Mouse (Mus musculus) forebrain, embryonic 13.5 days (tissue): Measurements from ENCODE around the gene Topaz1. TPM values are rescaled to one million over a fixed set of nuclear protein-coding genes. Genes with fewer than 3 reads are reported as not detected.
"Not testable (repeated sequence)": the region's sequence is repeated elsewhere in the genome, so short reads cannot be mapped to it uniquely, and the experiment has no call there.

Source experiments
- ATAC-seq: fragments of 200-750 bp; cut with Nextera tagmentation; 2 replicates; pipeline ENCODE4 v1.8.0; 2017
- H3K27ac ChIP-seq: fragments of 300-500 bp; sonication (generic); 2 replicates; pipeline ENCODE4 v1.5.1; 2015; ENCODE audit warnings: inconsistent platforms, mild to moderate bottlenecking, moderate library complexity
- H3K27me3 ChIP-seq: fragments of 300-500 bp; sonication (generic); 2 replicates; pipeline ENCODE4 v1.6.1; 2015; ENCODE audit warnings: mild to moderate bottlenecking, inconsistent platforms
- H3K36me3 ChIP-seq: fragments of 300-500 bp; sonication (generic); 2 replicates; pipeline ENCODE4 v1.6.1; 2015; ENCODE audit warnings: mild to moderate bottlenecking, inconsistent platforms; ENCODE audit not compliant: poor library complexity, severe bottlenecking
- H3K4me1 ChIP-seq: fragments of 300-500 bp; sonication (generic); 2 replicates; pipeline ENCODE4 v1.6.1; 2015; ENCODE audit warnings: inconsistent platforms
- H3K4me2 ChIP-seq: fragments of 300-500 bp; sonication (generic); 2 replicates; pipeline ENCODE4 v1.6.1; 2015; ENCODE audit warnings: inconsistent platforms, mild to moderate bottlenecking, moderate library complexity
- H3K4me3 ChIP-seq: fragments of 300-500 bp; sonication (generic); 2 replicates; pipeline ENCODE4 v1.5.1; 2015; ENCODE audit warnings: mild to moderate bottlenecking, inconsistent platforms
- H3K9ac ChIP-seq: fragments of 300-500 bp; sonication (generic); 2 replicates; pipeline ENCODE4 v1.6.1; 2015; ENCODE audit warnings: mild to moderate bottlenecking, inconsistent platforms
- H3K9me3 ChIP-seq: fragments of 300-500 bp; sonication (generic); replicated peaks from 2 replicates; pipeline ENCODE4 v1.6.1; 2016; ENCODE audit warnings: inconsistent platforms
- WGBS: fragments of 180-500 bp; shearing (Covaris S2); methylation state at CpG from one replicate; pipeline ENCODE4 v1.1.7; 2015; 5-methylcytosine and 5-hydroxymethylcytosine counted together
- polyA plus RNA-seq: library from polyadenylated mRNA; unstranded; fragments of >200 nt; fragmentation: Nextera tagmentation; extraction: Ambion mirVana; gene quantifications from 2 replicates; pipeline ENCODE4 v1.2.1, GENCODE M21; 2015

The Topaz1 gene
- polyA plus RNA-seq, 1 experiment from 2014 or later, result not detected

DNA sequence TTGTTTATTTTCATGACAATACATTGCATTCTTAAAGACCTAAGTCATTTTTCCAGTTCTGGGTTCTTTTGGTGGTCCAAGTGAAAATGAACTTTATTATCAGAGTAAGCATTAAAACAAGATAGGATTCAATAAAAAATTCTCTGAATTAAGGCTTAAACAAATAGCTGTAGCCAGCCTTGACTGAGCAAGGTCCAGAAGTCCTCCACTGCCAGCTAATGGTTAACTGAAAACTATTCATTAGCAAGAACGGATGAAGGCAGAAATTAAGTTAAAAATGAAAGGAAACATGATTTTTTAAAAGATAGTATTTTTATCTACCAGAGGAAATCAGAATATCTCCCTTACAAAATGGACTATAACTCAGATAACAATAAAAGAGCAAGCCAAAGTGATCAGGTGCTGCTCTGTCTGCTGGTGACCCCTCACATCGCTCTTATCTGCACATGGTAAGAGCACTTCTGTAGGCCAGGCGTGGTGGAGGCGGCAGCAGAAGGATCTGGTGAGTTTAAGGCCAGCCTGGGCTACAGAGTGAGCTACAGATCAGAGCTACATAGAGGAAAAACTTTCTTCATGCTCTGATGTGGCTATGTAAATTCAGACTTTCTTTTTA lies 68.2 kb downstream of the Topaz1 start:
- H3K27ac ChIP-seq, result no peak overlapping the region
- no peaks in the 10 kb centered on the region for H3K27me3 ChIP-seq
- no peak for ATAC-seq
- H3K4me1 ChIP-seq, result no peaks in the 10 kb centered on the region
- H3K4me2 ChIP-seq, result no peak overlapping the region
- peaks cover 30% of the 10 kb centered on the region for H3K36me3 ChIP-seq
- 86% methylated on average over 4 of the region's 4 CpGs for WGBS
- H3K4me3 ChIP-seq, result no peak overlapping the region
- no peaks in the 10 kb centered on the region for H3K9me3 ChIP-seq
- H3K9ac ChIP-seq, result no peak overlapping the region

DNA sequence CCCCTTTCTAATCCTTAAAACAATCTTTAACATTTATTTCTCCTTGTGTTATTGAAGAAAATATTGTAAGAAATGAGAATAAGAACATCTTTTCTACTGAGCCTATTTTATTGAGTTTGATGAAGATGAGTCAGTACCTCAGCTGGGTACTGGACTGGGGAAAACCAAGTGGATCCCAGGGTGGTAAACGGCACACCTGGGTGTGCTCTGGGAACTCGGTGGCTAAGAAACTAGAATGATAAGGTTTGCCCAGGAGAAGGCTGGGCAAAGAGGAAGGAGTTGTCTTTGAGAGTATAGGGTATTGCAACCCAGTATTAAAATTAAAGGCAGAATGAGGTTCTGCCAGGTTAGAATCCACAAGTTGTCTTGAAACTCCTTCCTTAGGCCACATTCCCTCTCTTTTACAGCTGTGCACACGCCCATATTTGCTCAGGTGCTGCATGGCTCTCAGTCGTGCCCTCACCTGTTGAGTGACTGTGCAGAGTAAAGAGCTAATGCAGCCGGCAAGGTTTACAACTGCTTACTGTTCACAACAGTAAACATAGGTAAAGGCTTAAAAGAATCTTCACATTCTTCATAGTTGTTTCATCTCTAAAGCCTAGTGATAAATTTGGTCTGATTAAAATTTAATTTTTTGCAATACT lies 76.3 kb downstream of the Topaz1 start:
- peaks cover 51% of the 10 kb centered on the region for H3K36me3 ChIP-seq
- WGBS, result 90% methylated on average over 5 of the region's 5 CpGs

DNA sequence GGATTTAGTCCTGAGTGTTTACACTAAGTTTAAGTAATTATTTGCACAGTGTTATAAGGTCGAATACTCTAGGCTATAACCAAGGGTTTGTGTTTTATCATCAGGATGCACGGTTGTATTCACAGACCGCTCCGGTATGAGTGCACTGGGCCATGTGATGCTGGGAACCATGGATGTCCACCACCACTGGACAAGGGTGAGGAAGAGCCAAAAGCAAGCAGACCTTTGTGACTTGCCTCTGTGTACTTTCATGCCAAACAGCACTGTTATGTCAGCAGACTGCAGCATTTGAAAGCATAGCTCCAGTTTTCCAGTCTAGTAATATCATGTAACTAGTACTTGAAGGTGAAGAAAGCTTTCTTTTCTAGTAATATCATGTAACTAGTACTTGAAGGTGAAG lies 79.6 kb downstream of the Topaz1 start:
- H3K9ac ChIP-seq, result no peak overlapping the region
- H3K9me3 ChIP-seq, result no peaks in the 10 kb centered on the region
- H3K4me3 ChIP-seq, result no peak overlapping the region
- no peaks in the 10 kb centered on the region for H3K27me3 ChIP-seq
- H3K27ac ChIP-seq, result no peak overlapping the region
- peaks cover 51% of the 10 kb centered on the region for H3K36me3 ChIP-seq
- no peak for ATAC-seq
- H3K4me1 ChIP-seq, result no peaks in the 10 kb centered on the region
- H3K4me2 ChIP-seq, result no peak overlapping the region
- 95% methylated on average over 4 of the region's 4 CpGs for WGBS

More for the DNA sequence above, 76.3 kb downstream of the Topaz1 start:
- ATAC-seq, result no peak
- H3K27me3 ChIP-seq, result no peaks in the 10 kb centered on the region
- H3K4me1 ChIP-seq, result no peaks in the 10 kb centered on the region
- H3K4me2 ChIP-seq, result no peak overlapping the region
- no peak overlapping the region for H3K9ac ChIP-seq
- H3K4me3 ChIP-seq, result no peak overlapping the region
- no peaks in the 10 kb centered on the region for H3K9me3 ChIP-seq
- no peak overlapping the region for H3K27ac ChIP-seq

DNA sequence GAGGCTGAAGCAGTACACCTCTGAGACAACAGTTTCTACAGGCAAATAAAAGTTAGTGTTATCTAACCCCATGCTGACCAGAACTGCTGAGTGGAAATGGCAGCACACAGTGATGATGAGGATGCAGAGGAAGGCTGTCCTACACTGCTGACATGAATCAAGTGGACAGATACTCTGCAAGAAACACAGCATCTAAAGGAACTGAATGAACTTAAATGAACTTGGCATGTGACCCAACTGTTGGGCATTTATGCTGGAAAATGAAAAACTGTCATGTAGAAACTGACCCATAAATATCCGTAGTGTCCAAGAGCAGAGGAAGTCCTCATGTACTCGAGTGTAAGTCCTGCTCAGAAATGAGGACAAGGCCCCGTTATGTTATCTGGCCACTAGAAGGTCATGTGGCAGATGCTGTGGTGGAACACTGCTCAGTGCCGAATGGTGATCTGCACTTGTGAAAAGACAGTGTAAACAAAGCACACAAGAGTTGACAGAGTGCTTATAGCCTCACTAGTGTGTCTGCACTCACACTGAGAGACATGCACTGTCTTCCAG lies 82.8 kb downstream of the Topaz1 start:
- Histone ChIP-seq H3K27ac (no peak overlapping the region), H3K9me3 (no peaks in the 10 kb centered on the region), H3K4me1 (no peaks in the 10 kb centered on the region), H3K36me3 (peaks cover 47% of the 10 kb centered on the region), H3K27me3 (no peaks in the 10 kb centered on the region), H3K4me2 (no peak overlapping the region), H3K4me3 (no peak overlapping the region), H3K9ac (no peak overlapping the region)
- WGBS, result 82% methylated on average over 4 of the region's 4 CpGs
- ATAC-seq, result no peak

DNA sequence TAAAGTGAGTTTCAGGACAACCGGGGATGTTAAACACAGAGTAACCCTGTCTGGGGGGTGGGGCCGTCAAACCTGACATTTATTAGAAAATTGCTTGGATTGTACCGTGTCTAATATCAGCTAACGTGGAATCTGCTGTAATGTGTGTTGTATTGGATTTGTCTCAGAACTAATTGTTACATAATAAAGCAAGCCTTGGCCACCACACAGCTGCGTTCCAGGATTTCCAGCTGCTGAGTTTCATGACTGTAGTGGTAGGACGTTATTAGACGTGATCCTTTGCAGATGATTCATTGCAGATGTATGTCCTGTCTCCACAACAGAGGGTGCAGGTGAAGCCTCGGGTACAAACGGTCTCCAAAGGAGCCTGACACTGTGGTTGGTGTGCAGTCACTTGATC lies 89.0 kb downstream of the Topaz1 start:
- Histone ChIP-seq H3K4me2 (no peak overlapping the region; the same call in 1 of the 2 replicates), H3K4me3 (no peak overlapping the region), H3K4me1 (peaks cover 24% of the 10 kb centered on the region), H3K36me3 (peaks cover 9% of the 10 kb centered on the region), H3K27ac (peak overlapping the region; percentile 77), H3K27me3 (no peaks in the 10 kb centered on the region), H3K9ac (peak overlapping the region; percentile 30; the same call in 1 of the 2 replicates), H3K9me3 (no peaks in the 10 kb centered on the region)
- ATAC-seq, result 0 out of 2 replicates have a peak, but pooled peaks have one; percentile 43
- WGBS, result 56% methylated on average over 9 of the region's 9 CpGs

DNA sequence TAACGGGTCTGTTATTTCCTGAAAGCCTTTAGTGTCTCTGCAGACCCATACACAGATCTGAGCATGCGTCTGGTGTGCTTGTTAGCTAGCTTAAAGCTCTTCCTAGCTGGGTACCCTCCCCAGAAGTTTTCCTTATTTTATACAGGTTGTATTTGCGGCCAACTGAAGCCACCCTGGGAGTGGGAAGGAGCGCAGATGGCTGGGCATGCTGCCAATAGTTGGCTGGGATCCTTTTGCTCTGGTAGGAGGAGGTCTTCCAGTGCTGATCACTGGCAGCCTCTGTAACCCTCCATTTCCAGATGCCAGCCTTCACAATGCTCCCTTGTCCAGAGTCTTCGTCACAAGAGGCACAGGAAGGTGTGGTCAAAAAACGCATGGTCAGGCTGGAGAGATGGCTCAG lies 89.6 kb downstream of the Topaz1 start:
- Histone ChIP-seq H3K27ac (peak overlapping the region; percentile 77), H3K9ac (peak overlapping the region; percentile 30), H3K4me3 (no peak overlapping the region), H3K9me3 (no peaks in the 10 kb centered on the region), H3K36me3 (peaks cover 9% of the 10 kb centered on the region), H3K4me2 (peak overlapping the region; percentile 25; the same call in 1 of the 2 replicates), H3K4me1 (peaks cover 24% of the 10 kb centered on the region), H3K27me3 (no peaks in the 10 kb centered on the region)
- WGBS, result 32% methylated on average over 6 of the region's 6 CpGs
- peak; percentile 94 for ATAC-seq

DNA sequence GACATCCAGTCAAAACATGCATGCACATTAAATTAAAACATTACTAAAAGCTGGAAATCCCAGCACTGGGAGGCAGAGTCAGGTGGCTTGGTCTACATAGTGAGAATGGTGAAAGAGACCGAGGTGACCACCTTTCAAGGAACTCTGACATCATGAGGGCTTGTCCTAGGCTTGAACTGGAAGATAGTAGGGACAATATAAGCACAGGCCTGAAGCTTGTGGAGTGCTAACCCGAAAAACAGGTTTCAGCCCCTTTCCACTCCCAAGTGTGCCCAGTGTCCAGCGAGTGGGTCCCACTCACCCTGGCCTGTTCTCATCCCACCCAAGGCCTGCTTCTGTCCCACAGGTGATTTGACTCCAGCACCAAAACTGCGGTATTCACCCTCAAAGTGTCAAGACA lies 90.1 kb downstream of the Topaz1 start:
- 0 out of 2 replicates have a peak overlapping the region, but pooled peaks have one; percentile 25 for H3K4me2 ChIP-seq
- H3K36me3 ChIP-seq, result peaks cover 9% of the 10 kb centered on the region
- 84% methylated on average over 4 of the region's 4 CpGs for WGBS
- ATAC-seq, result peak; percentile 47; the same call in 1 of the 2 replicates
- no peaks in the 10 kb centered on the region for H3K9me3 ChIP-seq
- H3K9ac ChIP-seq, result no peak overlapping the region
- H3K4me1 ChIP-seq, result peaks cover 24% of the 10 kb centered on the region
- H3K27me3 ChIP-seq, result no peaks in the 10 kb centered on the region
- H3K27ac ChIP-seq, result peak overlapping the region; percentile 77
- H3K4me3 ChIP-seq, result no peak overlapping the region

DNA sequence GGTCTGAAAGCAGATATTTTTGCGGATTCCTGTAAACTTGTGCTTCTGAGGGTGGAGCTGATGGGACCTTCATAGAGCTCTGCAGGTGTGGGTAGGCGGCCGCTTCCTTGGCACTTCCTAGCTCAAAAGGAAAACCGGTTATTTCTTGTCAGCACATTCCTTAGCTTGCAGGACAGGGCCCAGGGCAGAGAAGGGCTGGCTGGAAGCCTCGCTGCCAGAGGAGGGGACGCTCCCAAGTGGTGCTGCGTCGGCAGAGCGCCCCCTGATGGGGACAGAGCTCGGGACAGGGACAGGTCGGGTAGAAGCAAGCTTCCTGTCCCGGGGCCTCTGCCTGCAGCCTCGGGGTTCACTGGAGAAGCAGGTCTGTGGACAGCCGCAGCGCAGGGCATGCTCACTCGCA lies 90.5 kb downstream of the Topaz1 start:
- H3K4me1 ChIP-seq, result peaks cover 24% of the 10 kb centered on the region
- no peaks in the 10 kb centered on the region for H3K27me3 ChIP-seq
- peak; percentile 65; the same call in 1 of the 2 replicates for ATAC-seq
- H3K27ac ChIP-seq, result peak overlapping the region; percentile 77
- H3K9ac ChIP-seq, result peak overlapping the region; percentile 21; the same call in 1 of the 2 replicates
- H3K36me3 ChIP-seq, result peaks cover 9% of the 10 kb centered on the region
- 29% methylated on average over 16 of the region's 16 CpGs for WGBS
- H3K9me3 ChIP-seq, result no peaks in the 10 kb centered on the region
- H3K4me2 ChIP-seq, result peak overlapping the region; percentile 7; the same call in 1 of the 2 replicates
- no peak overlapping the region for H3K4me3 ChIP-seq

DNA sequence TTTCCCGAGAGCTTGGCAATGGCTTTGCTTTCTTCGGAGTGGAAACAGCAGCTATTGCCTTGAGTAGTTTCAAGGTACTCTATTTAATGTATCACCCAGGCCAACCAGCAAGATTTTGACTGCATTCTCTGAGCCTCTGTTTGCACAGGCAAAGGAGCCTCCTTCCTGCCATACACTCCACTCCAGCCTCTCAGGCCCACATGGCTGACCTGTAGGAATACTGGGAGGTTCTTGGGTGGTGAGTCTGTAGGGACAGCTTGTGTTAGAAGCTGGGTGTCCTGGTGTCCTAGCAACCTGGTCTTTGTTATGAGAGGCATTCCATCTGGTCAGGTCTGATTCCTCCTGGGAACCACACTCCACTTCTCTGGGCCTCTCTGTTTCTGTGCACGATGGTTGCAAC lies 96.6 kb downstream of the Topaz1 start, which contains the start of gene Gm35549:
Gm35549 (minus strand) TSS at position 276 of the 400 bp plus-strand sequence.
- Histone ChIP-seq H3K36me3 (peaks cover 6% of the 10 kb centered on the region), H3K9ac (no peak within 1 kb of the TSS), H3K4me2 (no peak within 1 kb of the TSS), H3K27ac (no peak within 1 kb of the TSS), H3K27me3 (no peaks in the 10 kb centered on the region), H3K4me3 (no peak within 1 kb of the TSS), H3K4me1 (peaks cover 8% of the 10 kb centered on the region), H3K9me3 (0 out of 2 replicates have a peak, but pooled peaks cover 3% of the 10 kb centered on the region)
- ATAC-seq, result no peak
- 91% methylated on average over 3 of the region's 3 CpGs for WGBS

DNA sequence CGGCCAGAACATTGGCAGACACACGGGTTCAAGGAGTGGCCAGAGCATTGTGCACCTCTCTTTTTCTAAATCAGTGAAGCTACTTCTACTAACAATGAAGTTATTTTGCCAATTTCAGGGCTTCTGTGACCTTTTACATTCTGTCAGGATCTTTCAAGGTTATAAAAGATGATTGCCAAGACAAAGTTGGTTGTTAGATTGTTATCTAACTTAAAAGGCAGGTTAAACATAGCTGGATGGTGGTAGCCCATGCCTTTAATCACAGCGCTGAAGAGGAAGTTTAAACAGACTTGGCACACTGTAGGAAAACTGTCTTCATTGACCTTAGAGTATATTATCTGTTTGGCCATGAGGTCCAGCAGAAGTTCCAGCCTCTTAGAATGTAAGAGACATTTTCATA lies 98.5 kb downstream of the Topaz1 start:
- WGBS, result 79% methylated on average over 3 of the region's 3 CpGs

DNA sequence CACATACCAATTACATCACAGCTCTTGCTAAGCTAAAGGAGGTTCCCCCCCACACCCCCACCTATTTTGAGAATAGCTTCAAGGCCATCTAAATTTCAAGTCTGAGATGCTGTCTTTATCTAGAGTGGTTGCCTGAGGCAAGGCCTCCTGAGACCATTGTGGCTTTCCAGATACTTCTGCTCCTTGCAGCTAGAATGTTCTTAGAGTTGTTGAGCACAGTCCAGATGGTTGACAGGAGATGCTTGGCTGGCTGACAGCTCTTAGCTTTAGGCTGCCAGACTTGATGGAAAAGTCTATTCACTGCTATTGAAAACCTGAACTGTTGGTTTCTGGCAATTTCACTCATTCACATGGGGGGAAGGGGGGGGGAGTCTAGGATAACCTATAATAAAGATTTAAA lies 99.0 kb downstream of the Topaz1 start:
- no peak overlapping the region for H3K9ac ChIP-seq
- peaks cover 8% of the 10 kb centered on the region for H3K4me1 ChIP-seq
- H3K4me3 ChIP-seq, result no peak overlapping the region
- H3K27me3 ChIP-seq, result no peaks in the 10 kb centered on the region
- no peak overlapping the region for H3K4me2 ChIP-seq
- H3K9me3 ChIP-seq, result 0 out of 2 replicates have a peak, but pooled peaks cover 3% of the 10 kb centered on the region
- peak; percentile 59; the same call in 1 of the 2 replicates for ATAC-seq
- peaks cover 29% of the 10 kb centered on the region for H3K36me3 ChIP-seq
- peak overlapping the region; percentile 48; the same call in 1 of the 2 replicates for H3K27ac ChIP-seq

More for the DNA sequence above, 98.5 kb downstream of the Topaz1 start:
- H3K9me3 ChIP-seq, result 0 out of 2 replicates have a peak, but pooled peaks cover 3% of the 10 kb centered on the region
- no peak overlapping the region for H3K4me2 ChIP-seq
- peaks cover 8% of the 10 kb centered on the region for H3K4me1 ChIP-seq
- peaks cover 24% of the 10 kb centered on the region for H3K36me3 ChIP-seq
- no peak overlapping the region for H3K4me3 ChIP-seq
- H3K27me3 ChIP-seq, result no peaks in the 10 kb centered on the region
- H3K9ac ChIP-seq, result no peak overlapping the region
- peak overlapping the region; percentile 48; the same call in 1 of the 2 replicates for H3K27ac ChIP-seq
- ATAC-seq, result no peak

DNA sequence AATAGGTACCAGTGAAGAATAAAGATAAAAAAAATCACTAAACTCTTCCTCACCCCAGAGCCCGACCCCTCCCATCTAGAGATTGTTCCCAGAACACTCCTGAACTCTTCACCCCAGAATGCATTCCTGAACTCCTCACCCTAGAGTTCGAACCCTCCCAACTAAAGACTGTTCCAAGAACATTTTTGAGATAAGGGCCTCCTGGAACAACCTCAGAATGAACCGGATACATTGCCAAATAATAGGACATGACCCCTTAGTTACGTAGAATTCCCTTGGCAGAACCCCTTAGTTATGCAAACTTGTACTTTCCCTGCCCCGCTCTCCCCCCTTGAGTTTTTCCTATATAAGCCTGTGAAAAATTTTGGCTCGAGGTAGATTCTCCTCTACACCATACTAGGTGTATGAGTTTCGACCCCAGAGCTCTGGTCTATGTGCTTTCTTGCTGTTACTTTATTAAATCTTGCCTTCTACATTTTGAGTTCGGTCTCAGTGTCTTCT lies 100.7 kb downstream of the Topaz1 start:
- peaks cover 46% of the 10 kb centered on the region for H3K36me3 ChIP-seq
- H3K9me3 ChIP-seq, H3K27me3 ChIP-seq, ATAC-seq, H3K4me2 ChIP-seq, H3K9ac ChIP-seq, H3K27ac ChIP-seq, H3K4me1 ChIP-seq, H3K4me3 ChIP-seq: not testable (repeated sequence)
- WGBS, result 96% methylated on average over 7 of the region's 8 CpGs
